Mouse (Mus musculus) heart, postnatal 10 days (tissue): ENCODE measurements around the gene Zc3h10. TPM values are rescaled to one million over a fixed set of nuclear protein-coding genes. Genes with fewer than 3 reads are reported as not detected.
A peak's percentile ranks its signal among the peaks of the same experiment; 100 is the strongest.

Experiments
- DNase-seq, 2 experiments: peaks; one replicate each; pipeline ENCODE4 v3.0.0; 2021
- intact Hi-C: fragments of 180-260 bp; cut with DNase I; formaldehyde crosslinking; loops from one replicate; pipeline ENCODE4 v1.15.1; 2025
- total RNA-seq, 2 experiments: library from RNA; stranded (reverse); gene quantifications; 2 replicates each; pipeline ENCODE4 v1.2.3; 2021

Gene Zc3h10
- total RNA-seq = 10 to 100 TPM in 1 of 2 experiments, 1 to 10 TPM in 1; 9.8 to 10.1 TPM

DNA sequence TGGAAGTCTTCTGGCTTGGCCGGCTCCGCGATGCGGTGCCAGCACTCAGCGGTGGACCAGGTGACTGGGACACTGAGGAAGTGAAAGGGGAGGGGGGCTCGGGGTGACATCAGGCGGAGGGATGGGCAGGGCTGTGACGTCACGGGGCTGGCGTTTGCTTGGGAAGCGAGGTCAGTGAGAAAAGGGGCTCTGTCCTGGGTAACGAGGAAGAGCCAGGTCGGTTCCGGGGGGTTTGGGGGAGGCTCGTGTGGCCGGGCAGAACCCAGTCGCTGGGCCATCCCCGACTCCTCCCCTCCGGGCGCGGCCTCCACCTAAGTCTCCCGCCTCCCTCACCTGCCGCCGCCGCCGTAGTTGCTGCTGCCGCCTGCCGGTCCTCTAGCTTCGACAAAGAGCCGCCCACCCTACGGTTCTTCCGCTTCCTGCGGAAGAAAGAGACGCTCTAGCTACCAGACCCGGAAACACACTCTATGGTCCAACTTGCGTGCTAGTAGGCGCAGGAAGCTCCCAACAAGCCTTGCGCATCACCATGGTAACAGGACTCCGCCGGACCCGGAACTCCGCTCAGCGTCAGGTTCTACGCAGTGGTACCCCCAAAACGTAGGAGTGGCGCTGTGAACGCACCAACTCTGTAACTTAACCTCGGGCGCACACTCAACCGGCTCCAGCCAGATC, at the start of gene Zc3h10:
Zc3h10 (minus strand) TSS at position 414 of the 672 bp plus-strand sequence.
- intact Hi-C loops = no loop called here
- peak; percentile 95 to 97 for DNase-seq

DNA sequence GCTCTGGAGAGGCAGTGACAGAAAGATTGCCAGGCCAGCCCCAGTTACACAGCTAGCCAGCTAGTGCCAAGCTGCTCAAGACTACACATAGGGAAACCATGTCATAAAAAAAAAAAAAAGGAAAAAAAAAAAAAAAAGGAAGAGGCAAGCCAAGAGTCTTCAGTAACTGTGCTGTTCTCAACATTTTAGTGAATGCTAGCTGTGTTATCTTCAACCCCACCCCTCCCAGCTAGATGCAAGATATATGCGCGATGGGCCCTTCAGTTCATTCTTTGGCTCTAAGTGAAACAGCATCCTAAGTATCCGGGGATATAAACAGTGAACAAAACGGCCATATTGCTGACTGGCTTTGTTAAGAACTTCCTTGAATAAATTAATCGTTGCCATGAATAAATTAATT, 45.2 kb upstream of the Zc3h10 start:
- no peak for DNase-seq
- intact Hi-C loops = loop anchor here (5.0 kb wide), 1 partner anchor 35 kb away; no protein-coding TSS in a partner anchor

DNA sequence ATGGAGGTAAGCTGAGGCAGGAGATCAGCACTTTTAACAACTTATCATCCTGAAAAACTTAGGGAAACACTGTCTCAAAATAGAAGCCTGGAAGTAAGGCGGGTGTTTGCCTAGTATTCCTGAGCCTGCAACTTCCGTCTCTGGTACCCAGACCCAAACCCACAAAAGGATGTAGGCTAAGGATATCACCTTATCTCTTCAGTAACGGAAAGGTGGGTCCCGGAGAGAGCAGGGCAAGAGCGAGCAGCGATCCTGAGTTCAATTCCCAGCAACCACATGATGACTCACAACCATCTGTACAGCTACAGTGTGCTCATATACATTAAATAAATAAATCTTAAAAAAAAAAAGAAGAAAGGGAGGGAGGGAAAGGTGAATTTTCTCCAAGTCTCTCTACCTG, 43.9 kb upstream of the Zc3h10 start:
- no peak for DNase-seq
- intact Hi-C loops = loop anchor here (5.0 kb wide), 1 partner anchor 34 kb away; no protein-coding TSS in a partner anchor

DNA sequence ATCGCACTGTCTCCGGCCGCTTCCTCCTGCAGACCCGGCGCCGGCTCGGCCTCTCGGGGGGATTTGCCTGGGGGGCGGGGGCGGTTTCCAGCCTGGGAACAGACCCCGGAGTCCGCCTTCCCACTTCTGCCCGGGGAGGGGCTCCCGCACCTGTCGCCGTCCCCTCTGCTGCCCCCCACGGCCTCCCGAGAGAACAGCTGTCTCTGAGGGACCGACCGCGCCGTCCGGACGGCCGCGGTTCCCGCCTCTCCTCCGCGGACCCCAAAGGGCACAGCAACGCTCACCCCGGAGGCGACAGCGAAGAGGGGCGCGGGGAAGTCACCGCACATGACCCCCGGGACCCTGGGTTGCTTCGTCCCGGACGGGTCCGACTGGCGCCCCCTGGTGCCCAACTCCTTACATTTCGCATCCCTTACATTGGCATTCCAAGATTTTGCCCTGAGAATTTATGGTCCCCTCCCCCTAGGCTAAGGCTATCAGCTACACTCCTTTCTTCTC, 42.7 kb upstream of the Zc3h10 start:
- peak; percentile 52 to 67 for DNase-seq
- intact Hi-C loops = loop anchor here (5.0 kb wide), 1 partner anchor 33 kb away; no protein-coding TSS in a partner anchor

DNA sequence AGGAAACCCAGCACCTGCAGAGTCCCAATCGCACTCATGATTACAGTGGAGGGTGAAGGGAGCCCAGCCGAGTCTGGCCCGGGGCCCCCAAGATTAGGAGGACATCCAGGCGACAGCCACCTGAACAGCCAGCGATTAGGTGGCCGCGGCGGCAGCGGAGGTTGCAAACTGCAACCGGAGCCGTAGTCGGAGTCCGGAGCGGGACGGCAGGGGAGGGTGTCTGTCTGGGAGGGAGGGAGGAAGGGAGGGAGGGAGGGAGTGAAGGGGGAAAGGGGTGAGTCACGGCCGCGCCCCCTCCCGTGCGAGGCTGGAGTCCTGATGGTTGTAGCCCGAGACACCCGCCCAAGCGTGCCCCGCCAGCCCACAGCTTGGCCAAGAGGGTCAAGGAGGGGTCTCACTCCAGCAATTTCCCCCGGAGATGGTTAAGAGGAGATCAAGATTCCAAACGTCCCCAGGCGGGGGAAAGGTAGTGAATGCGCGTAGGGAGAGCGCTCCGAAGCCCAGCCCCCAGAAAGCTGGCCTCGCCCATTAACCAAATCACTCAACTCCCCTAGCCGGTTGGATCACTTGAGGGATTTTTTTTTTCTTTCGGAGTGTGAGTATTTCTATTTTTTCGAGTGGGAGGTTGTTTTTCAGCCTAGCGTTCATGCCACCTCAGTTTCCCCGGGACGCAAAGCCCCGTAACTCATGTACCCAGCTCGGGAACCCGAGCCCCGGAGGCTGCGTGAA, 42.1 kb upstream of the Zc3h10 start, which contains the start of gene Erbb3:
Erbb3 (minus strand) TSS at position 189 of the 729 bp plus-strand sequence.
- intact Hi-C loops = loop anchor here (5.0 kb wide), 1 partner anchor 32 kb away; no protein-coding TSS in a partner anchor
- peak; percentile 38 to 47 for DNase-seq

DNA sequence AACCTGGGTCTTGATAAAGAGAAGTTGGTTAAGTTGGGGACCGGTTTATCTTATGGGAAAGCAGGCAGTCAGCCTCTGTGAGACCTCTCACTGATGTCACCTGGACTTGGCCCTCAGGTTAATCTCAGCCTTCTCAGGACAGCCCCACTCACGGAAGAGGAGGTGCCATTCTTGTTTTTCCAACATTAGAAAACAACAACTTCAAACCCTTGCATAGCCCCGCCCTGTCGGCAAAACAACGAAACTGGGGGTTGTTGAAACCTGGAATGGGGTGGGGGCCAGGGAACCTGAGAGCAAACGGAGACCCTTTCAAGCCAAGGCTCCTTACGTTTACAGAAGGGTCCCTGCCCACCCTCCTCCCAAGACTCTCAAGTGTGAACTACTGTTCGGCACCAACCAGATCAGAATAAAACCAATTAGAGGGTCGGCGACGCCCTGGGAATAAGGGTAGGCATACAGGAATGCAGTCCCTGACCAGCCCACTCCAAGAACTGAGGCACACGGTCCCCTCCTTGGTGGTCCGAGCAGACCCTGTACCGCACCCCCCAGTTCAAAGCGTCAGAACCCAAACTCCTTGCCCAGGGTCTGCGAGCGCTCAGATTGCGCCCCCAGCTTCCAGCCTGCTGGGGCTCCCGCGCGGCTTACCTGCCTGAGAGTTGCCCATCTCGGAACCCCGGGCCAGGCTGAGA, 41.3 kb upstream of the Zc3h10 start:
- intact Hi-C loops = no loop called here
- no peak for DNase-seq

DNA sequence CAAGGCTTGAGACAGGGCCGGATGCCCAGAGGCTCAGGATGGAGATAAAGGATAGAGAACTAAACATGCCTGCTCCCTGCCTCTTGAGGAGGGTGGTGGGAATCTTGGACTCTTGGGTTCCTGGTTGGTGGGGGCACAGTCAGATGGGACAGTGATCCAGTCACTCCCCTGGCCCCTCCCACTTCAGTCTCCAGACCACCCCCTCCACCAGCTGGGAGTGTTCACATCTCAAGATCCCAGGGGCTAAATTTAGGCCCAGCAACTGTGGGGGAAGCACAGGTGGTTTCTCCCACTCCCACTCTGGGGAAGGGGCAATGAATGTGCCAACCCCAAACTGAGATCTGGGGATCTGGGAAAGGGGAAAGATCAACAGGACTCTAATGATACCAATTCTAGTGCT, 40.6 kb upstream of the Zc3h10 start:
- no peak for DNase-seq
- intact Hi-C loops = no loop called here

DNA sequence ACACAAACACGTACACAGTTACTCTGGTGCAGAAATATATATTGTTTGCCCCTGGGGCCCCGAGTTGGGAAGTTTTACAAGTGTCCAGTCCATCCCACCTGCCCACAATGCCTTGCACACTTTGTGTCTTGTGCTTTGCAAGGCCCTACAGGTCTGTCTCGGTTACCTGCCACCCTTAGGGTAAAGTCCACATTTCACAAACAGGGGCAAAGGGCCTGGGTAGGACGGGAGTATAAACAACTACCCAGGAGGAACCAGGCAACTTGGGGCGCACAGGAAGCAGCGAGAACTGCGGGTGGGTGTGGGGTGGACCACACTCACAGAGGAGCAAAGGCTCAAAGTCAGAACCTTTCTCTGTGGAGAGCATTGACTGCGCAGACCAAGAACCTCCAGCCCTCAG, 40.1 kb upstream of the Zc3h10 start:
- intact Hi-C loops = no loop called here
- DNase-seq = no peak

DNA sequence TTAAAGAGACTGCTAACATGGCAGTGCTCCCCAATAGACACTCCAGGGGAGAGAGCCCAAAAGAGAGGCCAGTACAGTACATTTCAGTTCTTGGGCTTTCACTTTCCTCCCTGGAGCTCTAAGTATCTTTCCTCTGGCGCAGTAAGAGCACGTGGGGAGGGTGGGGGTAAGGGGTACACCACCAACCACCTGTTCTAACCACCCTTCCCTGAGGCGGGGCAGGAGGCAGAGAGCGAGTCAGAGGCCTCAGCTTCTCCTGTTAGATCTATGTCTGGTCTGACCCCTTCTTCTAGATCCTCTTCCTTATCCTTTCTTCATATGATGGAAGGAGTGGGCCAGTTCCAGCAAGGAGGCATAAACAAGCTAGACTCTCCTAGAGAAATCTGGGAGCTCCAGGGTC, 39.5 kb upstream of the Zc3h10 start:
- DNase-seq = no peak
- intact Hi-C loops = no loop called here

DNA sequence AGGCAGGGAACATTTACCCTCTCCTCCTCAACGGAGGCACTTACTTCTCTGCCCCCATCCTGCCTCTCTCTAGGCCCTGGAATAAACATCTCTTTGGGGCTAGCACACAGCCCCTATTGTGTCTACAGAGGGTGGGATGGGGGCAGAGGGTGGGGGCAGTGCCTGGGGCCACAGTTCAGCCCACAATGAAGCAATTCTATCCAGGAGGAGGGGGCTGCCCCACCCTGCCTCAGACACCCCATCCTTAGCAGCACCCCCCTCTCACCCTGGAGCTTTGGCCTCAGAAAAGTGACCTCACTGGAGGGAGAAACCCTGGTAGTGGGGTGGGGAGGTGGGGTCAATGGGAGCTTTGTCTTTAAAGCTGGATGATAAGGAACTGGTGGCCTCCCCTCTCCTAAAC, 39.0 kb upstream of the Zc3h10 start:
- no peak for DNase-seq

DNA sequence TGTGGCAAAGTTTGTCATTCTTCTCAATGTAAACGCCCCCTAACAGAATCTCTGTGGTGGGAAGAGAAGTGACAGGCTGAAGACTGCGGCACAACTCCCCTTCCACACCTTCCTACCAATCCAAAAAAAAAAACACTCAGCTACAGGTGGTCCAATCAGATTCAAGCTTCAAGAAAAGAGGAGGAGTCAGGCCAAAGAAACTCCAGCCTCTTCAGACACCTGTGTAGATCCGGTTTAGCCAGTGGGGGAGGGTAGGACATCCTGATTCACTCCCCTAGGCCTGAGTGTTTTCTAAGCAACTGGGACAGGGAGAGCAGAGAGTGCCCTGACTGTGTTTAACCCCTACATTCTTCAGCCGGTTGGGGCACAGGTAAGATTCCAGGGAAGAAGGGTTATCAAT, 36.8 kb upstream of the Zc3h10 start:
- no peak for DNase-seq
- intact Hi-C loops = no loop called here

More for the DNA sequence above, 39.0 kb upstream of the Zc3h10 start:
- intact Hi-C loops = no loop called here

DNA sequence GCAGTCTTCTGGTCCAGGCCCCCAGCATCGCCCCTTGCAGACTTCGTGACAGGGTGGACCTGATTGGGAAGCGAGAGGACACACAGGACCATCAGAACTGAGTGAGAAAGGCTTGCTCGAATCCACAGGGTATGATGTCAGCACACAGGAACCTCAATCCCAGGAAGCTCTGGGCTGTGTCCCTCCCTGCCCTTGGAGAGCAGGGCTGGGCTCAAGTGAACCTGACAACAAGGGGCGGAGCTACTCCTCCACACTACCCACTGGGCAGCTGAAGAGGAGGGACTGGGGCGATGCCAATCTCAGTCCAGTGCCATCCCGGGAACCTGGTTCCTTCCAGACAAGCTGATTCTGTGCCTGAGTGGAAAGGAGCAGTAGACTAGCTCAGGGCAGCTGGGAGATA, 36.1 kb upstream of the Zc3h10 start:
- peak; percentile 79 to 83 for DNase-seq
- intact Hi-C loops = no loop called here

DNA sequence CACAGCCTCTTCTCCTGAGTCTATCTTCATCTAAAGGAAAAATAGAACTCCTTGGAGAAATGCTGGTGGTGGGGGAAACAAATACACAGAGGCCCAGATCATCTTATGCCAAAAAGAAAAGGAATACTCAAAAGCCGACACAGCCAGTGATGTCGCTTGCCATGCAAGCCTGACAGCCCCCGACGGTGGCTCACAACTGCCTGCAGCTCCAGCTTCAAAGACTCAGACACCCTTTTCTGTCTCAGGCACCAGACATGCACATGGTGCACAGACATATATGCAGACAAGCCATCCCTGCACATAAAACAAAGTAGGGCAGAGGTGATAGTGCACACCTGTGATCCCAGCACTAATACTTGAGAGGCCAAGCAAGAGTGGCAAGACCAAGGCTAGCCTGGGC, 32.2 kb upstream of the Zc3h10 start:
- DNase-seq = no peak
- intact Hi-C loops = no loop called here

DNA sequence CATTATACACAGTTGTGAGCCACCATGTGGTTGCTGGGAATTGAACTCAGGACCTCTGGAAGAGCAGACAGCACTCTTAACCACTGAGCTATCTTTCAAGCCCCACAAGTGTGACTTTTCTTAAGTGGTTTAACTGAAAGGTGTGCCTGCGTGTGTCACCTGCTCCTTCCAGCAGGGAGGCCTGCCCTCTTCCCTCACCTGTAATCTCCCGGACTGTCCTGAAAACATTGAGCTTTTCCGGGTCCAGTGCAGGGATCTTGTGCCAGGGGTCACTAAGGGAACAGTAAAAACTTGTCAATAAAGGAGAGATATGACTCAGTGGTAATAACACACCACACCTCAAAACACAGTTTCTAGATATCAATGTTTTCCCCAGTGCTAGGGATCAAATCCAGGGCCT, 31.7 kb upstream of the Zc3h10 start:
- no peak for DNase-seq
- intact Hi-C loops = no loop called here

DNA sequence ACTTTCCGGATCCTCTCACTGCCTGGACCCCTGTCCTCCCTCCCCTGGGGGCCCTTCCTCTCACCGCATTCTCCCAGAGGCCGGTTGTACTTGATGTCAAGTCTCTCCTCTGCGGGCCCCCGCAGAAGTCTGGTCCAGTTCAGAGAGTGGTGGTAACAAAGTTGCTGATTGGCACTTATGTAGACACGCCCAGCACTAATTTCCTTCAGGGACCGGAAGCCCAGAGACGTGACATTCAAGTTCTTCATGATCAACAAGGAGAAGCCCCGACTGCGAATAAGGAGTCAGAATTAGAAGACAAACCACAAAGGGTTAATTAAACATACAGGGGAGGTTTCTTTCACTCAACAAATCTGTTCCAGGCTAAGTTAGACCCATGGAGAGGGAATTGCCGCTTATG, 30.8 kb upstream of the Zc3h10 start:
- intact Hi-C loops = no loop called here
- DNase-seq = no peak

DNA sequence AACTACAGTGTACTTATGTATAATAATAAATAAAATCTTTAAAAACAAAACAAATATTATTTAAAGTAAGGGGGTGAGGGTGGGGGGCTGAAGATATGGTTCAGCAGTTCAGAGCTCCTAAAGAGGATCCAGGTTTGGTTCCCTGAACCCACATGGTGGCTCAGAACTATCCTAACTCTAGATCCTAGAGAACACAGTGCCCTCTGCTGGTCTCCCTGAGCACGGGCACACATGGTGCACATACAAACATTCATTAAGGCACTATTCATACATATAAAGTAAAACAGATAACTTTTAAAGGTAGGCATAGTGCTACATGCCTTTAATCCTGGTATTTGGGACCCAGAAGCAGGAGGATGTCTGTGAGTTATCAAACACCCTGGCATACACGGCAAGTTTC, 27.5 kb upstream of the Zc3h10 start:
- no peak for DNase-seq
- intact Hi-C loops = no loop called here

DNA sequence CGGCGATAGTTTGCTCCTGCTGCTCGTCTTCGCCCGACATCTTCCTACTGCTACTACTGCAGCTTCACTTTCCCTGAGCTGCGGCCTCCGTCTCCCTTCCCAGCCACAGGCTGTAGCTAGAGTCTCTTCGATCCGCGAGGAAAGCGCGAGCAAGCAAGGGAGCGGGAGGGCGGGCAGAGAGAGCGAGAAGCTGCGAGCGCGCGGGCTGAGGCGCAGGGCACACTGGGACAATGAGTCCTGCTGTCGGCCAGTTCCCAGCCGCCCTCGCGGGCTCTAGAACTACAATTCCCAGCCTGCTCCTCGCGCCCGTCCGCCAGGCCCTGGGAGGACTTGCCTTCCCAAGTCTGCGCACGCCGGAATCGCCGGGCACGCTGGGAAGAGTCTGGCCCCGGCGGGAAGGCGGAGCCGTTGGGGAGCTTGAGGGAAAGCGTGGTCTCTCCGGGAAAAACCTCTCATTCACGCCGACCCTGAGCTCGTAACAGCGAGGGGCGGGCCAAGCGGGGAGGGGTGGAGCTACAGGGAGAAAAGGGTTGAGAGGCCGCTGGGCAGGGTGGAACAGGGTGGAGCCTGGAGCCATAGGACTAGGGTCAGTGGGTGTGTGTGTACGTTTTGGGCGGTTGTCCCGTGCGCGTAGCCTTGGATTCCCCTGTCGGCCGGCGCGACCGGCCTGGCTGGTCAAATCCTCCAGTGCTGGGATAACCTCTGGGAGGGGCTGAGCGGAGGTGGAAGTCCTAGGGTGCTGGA, 18.4 kb upstream of the Zc3h10 start, which contains the start of gene Pa2g4:
Pa2g4 (minus strand) TSS at position 200 of the 744 bp plus-strand sequence.
- intact Hi-C loops = loop anchor here (5.0 kb wide), 3 partner anchors 46 to 106 kb away; partner anchors contain the start of genes Rps26 and Suox
- peak; percentile 99 for DNase-seq

DNA sequence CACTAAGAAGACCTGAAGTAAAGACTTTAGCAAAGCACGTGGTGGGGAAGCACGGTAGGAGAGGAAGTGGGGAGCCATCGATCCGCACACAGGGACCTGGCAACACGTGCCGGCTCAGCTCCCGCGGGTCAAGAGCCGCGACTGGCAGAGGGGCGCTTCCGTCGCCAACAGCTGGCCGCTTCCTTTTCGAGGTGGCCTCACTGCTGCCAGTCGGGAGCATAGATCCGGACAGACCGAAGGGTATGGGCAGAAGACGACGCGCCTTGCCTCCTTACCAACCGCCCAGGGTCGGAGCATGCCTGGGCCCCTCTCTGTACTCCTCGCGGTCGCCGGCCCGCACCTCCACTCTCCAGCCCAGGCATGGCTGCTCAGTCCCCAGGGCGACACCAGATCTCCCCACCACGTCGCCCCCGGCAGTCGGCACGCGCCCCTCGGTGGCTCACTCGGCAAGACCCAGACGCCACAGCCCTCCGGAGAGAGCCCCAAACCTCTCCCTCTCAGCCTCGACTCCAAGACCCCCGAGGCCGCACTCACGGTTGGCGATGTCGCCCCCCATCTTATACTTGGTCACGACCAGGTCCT, 17.7 kb upstream of the Zc3h10 start:
- intact Hi-C loops = loop anchor here (5.0 kb wide), 3 partner anchors 47 to 107 kb away; partner anchors contain the start of genes Rps26 and Suox
- DNase-seq = no peak

DNA sequence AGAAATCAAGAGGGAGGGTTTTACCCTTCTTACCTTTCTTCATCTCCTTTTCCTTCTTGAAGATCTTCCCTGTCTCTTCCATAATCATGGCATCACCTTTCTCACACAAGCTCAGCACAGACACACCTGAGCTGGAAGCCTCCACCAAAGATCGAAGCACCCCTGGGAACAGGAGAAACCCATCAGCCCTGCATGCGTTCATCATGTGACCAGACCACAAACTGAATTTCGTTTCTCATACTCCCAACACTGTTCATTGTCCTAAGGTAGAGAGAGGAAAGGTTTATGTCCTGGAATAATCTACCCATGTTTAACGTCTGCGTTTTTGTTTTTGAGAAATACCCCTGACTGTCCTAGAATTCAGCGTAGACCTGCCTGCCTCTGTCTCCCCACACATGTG, 16.0 kb upstream of the Zc3h10 start:
- intact Hi-C loops = no loop called here
- no peak for DNase-seq

DNA sequence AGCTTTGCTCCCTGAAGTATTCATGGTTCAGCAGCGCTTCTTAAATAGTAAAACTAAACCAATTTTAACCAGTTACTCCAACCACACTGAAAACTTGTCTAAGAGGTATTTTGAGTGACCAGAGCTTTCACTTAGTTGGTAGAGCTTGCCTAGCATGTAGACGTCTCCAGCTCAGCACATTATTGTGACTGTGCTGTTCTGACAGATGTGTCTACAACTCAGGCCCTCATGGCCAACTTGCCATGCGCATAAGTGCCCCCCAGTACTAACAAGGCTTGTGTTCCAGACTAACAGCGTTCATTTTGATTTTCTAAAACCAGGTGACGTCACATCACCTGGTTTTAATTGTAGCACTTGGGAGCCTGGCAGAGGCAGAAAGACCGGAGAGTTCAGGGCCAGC, 9.4 kb upstream of the Zc3h10 start:
- intact Hi-C loops = loop anchor here (5.0 kb wide), 1 partner anchor 35 kb away; no protein-coding TSS in a partner anchor
- no peak for DNase-seq
